Mouse (Mus musculus) thymus, adult 18-20 months (tissue): Measurements from ENCODE around the gene Slc7a10.
A peak's percentile ranks its signal among the peaks of the same experiment; 100 is the strongest.

Experiments used
- DNase-seq, 2 experiments: peaks; one replicate each; pipeline ENCODE4 v3.0.0; 2022; ENCODE audit warnings: mixed read lengths in 2 of 2

Gene Slc7a10

DNA sequence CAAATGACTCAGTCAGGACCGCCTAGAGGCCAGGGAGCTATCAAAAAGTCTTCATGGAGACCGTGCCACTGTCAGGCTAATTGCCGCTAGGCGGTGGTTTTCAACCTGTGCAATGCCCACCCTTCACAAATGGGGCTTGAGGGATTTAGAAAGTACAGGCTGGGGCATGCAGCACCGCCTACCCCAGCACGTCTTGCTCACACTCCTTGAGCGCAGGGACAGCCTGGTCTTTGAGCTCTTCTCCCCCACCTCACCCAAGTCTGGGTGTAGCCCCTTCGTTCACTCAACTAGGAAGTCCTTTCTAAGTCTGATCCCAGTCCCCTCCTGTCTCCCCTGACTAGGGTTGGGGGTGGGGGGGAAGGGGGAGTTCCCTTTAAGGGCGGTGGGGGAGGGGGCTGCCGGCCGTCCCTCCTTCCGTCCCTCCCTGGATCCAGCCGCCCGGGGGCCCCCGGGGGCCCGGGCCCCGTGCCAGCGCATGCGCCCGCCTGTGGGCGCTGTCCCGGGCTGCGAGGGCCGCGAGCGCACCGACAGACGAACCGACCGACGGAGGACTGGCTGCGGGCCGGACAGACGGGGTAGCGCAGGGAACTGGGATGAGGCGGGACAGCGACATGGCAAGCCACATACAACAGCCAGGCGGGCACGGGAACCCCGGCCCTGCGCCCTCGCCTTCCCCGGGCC lies at the start of gene Slc7a10:
TSS of gene Slc7a10 (plus strand) at position 497 of the 681 bp plus-strand sequence.
- no peak for DNase-seq

DNA sequence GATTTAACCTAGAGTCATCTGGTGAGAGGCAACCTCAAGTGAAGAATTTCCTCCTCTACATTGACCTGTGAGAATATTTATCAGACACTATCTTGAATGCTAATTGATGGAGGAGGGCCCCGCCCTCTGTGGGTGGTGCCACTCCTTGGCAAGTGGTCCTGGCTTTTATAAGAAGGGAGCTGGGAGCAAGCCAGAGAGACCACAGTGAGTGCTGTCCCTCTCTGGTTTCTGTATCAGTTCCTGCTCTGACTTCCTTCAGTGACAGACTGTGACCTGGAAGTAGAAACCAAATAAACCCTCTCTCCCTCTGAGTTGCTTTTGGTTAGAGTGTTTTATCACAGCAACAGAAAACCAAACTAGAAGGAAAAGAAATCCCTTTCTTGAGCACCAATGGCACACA lies 48.7 kb upstream of the Slc7a10 start:
- DNase-seq = no peak

DNA sequence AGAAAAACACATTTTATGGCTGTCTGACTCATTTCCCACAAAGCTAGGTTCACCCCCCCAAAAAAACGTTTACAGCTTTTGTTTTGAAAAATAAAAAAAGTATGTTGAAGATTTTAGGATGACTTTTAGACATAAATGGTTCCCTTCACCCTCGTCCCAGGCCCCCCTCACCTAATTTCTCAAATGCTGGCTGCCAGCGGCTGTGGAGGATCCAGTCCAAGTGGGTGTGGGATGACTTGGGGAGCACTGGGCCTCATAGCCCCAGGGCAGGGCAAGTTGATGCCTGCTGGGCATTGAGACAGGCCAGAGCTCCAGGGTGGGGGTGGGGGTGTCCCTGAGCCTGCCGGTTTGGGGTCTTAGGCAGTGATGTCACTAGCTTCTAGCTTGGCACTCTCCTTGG lies 47.7 kb upstream of the Slc7a10 start:
- DNase-seq = no peak

- DNase-seq = no peak
These were observed 46.3 kb upstream of the Slc7a10 start for GRCm38 (mm10) chr7:35139880-35140279.

- no peak for DNase-seq
These were observed 44.7 kb upstream of the Slc7a10 start for GRCm38 (mm10) chr7:35141519-35141918.

DNA sequence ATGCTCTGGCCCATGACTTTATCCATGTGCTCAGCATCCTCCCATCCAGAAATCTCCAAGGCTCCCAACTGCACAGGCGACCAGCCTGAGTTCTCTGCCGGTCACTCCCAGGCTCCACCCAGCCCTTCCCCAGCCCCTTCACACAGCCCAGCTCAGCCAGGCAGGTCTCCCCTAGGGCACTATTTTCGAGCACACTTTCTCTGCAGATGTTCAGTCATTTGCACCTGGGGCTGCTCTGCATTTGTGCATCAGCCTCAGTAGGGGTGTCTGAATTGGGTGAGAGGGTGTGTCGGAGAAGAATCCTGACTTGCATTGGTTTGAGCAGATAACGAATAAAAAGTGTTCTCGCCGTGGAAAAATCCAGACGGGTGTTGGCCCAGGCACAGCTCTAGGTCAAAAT lies 43.7 kb upstream of the Slc7a10 start:
- no peak for DNase-seq

DNA sequence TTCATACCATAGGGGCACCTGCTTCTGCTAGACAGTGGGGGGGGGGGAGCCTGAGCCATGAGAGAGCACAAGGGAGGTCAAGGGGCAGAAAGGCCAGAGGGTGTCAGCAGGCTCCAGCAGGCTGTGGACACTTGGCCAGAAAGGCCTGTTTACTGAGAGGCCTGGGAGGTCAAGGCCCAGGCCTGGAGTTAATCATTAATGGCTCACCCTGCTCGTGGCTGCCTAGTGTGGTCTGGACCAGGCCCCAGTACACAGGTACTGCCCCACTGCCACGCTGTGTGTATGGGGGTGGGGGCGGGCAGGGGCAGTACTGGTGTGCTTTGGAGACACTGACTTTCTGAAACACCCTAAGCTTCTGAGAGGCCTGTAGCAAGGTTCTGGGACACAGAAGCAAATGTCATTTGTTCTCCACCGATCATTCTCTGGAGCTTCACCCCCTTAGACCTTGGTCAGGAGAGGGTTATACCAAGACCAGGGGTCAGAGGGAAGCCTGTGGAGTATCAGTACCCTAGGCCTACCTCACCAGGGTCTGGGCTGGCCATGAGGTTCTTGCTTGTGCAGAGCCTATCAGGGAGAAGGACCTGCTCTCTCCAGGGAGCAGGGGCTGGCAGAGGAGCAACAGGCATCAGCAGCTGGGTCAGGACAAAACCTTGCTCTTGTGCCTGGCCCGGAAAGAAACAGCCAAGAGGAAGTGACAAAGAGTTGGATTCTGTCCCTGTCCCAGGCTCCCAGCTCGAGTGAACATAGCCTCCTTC lies 42.1 kb upstream of the Slc7a10 start:
- no peak for DNase-seq

- DNase-seq = no peak
These were observed 41.1 kb upstream of the Slc7a10 start for GRCm38 (mm10) chr7:35145068-35145467.

- DNase-seq = no peak
These were observed 39.9 kb upstream of the Slc7a10 start for GRCm38 (mm10) chr7:35146269-35146668.

DNA sequence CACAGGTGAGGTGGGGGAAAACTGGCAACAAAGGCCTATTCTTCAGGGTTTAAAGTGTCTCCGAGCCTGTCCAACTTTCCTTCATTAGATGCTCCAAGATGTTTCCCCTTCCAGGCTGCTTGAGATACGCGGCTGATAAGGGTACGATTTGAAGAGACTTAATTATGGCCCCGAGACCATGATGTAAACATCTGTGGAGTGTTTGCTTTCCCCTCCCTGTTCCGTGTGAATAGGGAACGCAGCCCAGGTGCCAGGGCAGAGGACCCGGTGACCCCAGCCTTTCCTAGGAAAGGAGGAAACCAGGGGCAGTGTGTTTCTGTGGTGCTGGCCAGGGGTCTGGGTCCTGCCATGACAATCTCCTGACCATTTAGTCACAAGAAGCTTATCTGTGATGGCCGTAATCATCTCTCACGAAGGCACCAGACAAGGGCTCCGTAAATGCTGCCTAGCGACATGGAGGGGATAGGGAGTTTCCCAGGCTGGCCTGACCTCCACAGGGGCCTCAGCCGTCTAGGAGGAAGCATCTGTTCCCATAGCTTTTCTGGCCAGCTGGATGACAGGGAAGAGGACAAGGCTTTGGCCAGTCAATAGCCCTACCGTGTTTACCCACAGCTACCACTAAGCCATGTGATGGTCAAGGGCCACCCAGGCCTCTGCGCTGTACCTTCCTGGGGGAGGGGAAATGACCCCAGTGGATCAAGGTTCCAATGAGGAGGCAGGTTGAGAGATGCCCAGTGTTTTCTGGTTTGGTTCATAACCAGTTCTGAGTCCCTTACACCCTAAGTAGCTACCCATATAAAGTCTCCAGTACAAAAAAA lies 36.4 kb upstream of the Slc7a10 start:
- DNase-seq = no peak

GRCm38 (mm10) chr7:35150860-35151259 lies 35.3 kb upstream of the Slc7a10 start:
- no peak for DNase-seq

DNA sequence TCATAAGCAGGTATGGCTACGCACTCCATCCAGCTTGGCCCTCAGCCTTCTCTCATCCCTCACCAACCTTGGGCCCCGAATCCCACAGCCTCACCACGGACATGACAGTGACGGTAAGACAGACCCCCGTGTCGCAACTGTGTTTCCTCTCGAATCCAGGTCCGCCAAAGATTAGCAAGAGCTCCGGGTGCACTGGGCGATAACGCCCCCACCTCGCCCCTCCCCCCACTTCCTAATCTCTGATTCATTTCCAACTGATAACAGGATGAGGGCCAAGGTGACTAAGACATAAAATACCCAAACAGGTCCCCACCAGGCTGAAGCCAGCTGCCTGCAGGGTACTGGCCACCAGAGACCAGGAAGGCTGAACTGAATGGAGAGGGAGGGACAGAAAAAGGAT lies 31.7 kb upstream of the Slc7a10 start:
- DNase-seq = no peak

DNA sequence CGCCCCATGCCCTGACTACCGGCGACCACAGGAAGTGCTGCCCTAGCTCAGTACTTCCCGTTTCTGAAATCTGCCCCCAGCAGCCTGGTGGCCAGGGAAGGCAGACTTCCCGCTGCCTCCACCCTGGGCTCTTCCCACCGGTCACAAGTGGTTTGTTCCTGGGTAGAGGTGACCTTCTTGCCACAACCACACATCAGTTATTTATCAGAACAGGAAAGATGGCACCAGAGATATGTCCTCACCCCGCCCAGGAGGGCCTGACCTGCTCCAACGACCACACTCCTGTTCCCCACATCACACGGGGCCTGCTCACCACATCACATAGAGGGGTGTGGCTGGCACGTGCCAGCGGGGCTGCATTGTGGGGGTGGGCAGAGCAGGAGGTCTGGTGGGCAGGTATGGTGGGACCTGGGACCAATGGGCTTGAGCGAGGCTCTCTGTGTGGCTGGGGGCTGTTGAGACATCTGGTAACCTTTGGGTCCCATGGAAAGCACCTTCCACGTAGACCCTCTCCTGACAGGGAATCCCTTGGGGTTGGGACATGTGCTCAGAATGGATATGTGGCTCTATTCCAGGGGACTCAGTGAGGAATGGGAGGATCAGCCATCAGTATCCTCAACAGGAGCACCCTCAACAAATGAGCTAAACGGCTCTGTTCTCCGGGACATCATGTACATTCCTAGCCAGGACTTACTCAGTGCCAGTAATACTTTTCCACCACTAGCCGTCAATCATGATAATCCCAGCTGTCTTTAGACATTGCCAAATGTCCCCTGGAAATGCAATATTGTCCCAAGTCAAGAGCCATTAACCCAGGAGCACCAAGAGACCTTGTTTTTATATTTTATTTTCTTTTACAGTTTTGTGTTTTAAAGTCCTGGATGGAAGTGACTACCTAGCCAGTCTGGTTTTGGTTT lies 29.4 kb upstream of the Slc7a10 start:
- no peak for DNase-seq

GRCm38 (mm10) chr7:35157512-35157911 lies 28.7 kb upstream of the Slc7a10 start:
- no peak for DNase-seq

DNA sequence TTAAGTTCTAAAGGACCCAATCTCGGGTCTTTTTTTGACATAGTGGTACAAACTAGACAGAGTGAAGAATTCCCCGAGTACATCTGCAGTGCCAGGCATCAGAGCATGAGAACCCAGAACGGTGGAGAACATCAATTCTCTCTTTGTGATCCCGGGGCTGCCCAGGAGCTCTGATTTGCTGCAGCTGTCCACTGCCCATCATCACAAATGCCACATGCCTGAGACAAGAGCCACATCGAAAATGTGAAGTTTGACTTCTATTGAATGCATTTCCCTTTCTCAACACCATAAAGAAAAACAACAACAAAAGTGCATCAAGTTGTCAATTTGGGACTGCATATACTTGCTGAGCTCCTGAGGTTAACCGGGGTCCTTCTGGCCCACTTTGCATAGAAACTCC lies 23.7 kb upstream of the Slc7a10 start:
- no peak for DNase-seq

DNA sequence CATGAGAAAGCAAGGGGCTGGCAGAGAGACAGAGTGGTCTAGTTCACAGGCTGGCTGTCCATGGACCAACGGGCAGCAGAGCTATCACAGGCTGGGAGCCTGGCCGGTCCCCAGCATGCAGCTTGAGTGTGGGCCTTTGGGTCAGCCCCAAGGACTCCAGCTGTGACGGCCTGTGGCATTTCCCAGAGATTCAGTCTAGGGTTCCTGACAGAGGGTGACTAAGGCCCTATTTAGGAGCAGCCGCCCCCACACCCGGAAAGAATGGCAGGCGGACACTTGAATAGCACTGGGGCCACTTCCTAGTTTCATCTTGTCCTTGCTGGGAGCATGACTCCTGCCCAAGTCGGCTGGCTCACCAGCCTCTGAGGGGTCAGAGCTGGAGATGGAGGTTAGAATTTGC lies 22.6 kb upstream of the Slc7a10 start:
- no peak for DNase-seq

DNA sequence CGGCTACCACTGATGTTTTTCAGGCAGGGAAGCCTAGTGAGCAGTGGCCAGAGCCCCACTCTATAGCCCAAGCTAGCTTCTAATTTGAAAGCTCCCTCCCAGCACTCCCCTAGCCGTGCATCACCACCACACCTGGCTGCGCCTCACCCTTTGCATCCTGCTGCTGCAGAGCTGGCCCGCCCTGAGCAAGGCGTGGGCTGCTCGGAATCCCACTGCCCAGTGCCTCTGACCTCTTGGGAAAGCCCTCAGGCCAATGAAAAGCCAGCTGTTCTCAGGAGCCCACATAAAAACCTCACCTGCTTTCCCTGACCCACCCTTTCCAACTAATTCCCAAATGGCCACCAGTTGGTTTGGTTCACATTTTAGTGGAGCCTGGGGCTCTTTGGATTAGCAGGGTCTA lies 22.1 kb upstream of the Slc7a10 start:
- DNase-seq = no peak

- DNase-seq = no peak
These were observed 19.2 kb upstream of the Slc7a10 start for GRCm38 (mm10) chr7:35166988-35167387.

- DNase-seq = no peak
These were observed 18.3 kb upstream of the Slc7a10 start for GRCm38 (mm10) chr7:35167925-35168324.

DNA sequence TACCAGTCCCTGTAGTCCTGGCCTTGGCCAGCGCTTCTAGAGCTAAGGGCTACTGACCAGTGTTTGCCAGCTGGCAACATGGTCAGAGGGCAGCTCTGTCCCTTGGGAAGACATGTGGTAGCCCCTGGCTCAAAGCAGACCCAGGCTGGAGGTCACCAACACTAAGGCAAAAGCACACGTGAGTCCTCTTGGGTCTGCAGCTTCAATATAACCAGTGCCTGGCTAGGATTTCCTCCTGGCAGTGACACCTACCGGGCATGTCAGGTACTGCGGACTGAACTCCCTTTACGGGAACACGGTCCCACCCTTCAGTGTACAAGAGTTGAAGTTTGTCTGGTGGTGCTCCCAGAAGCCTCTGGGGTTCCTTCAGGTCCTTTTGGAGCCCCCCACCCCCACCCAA lies 16.8 kb upstream of the Slc7a10 start:
- peak; percentile 53 to 58 for DNase-seq

GRCm38 (mm10) chr7:35171867-35172382 lies 14.3 kb upstream of the Slc7a10 start:
- DNase-seq = peak in 1 of 2 experiments; percentile 15

GRCm38 (mm10) chr7:35172519-35172918 lies 13.7 kb upstream of the Slc7a10 start:
- no peak for DNase-seq
